Mouse (Mus musculus): ENCODE data around the gene Myo16. TPM values are rescaled to one million over a fixed set of nuclear protein-coding genes. Genes with fewer than 3 reads are reported as not detected.

The Myo16 gene
- total RNA-seq, 2 experiments from 2014 or later: not detected

Other genes with a start within 250 kb of the Myo16 start
- gene Lig4, start 176.2 kb upstream of the Myo16 start, total RNA-seq (2015; ENCODE audit: low replicate concordance): 0.42 and 0.58 TPM in 2 replicates
- 0.94 and 1.8 TPM in 2 replicates for gene Lig4, start 176.2 kb upstream of the Myo16 start, total RNA-seq (2017; ENCODE audit: low replicate concordance)
- gene Abhd13, start 176.2 kb upstream of the Myo16 start, total RNA-seq (2015; ENCODE audit: low replicate concordance): 2.5 and 6.5 TPM in 2 replicates
- 7.2 and 7.5 TPM in 2 replicates for gene Abhd13, start 176.2 kb upstream of the Myo16 start, total RNA-seq (2017; ENCODE audit: low replicate concordance)
- 11.1 and 18.8 TPM in 2 replicates for gene Tnfsf13b, start 147.4 kb upstream of the Myo16 start, total RNA-seq (2015; ENCODE audit: low replicate concordance)
- gene Tnfsf13b, start 147.4 kb upstream of the Myo16 start, total RNA-seq (2017; ENCODE audit: low replicate concordance): 3.8 and 6.7 TPM in 2 replicates

Measured in erythroblast, adult 5-6 weeks (primary cell).